Mouse (Mus musculus): ENCODE measurements around the gene Atrn.

Gene Atrn

DNA sequence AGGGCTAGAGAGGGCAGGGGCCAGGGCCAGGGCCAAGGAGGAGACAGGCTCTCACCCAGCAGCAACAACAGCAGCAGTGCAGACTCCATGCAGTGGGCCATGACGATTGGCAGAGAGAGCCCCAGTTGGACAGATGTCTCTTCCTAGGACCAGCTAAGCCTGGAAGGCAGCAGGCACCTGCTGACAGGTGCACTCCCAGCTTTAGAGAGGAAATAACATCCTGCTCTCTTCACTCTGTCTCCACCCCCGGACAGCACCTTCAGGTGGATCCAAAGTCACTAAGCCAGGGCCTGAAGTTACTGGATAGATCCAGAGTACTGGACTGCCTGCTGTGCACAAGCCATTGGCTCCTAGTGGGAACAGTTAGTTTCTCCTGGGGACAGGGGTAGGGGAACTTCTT lies 136.7 kb downstream of the Atrn start, which contains the start of gene Gfra4:
TSS of gene Gfra4 (minus strand) at position 101 of the 400 bp plus-strand sequence.
- no peak for DNase-seq

DNA sequence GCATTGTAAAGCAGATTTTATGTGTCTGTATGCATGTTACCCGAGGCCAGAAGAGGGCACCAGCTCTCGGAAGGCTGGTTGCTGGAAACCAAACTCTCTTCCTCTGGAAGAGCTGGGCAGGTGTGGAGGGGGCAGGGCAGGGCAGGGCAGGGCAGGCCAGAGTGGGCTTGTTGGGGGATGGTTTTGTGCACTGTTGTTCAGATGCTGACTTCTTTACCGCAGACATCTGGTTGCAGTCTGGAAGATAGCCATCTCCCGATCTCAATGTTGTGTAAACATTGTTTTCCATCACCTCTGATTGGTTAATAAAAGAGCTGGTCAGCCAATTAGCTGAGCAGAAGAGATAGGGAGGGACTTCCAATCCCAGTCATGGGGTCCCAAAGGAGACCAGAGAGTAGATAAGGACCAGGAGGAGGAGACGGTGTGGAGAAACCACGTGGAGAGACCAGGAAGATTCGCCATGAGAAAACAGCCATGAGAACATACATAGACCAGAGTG lies 138.1 kb downstream of the Atrn start:
- DNase-seq: no peak

DNA sequence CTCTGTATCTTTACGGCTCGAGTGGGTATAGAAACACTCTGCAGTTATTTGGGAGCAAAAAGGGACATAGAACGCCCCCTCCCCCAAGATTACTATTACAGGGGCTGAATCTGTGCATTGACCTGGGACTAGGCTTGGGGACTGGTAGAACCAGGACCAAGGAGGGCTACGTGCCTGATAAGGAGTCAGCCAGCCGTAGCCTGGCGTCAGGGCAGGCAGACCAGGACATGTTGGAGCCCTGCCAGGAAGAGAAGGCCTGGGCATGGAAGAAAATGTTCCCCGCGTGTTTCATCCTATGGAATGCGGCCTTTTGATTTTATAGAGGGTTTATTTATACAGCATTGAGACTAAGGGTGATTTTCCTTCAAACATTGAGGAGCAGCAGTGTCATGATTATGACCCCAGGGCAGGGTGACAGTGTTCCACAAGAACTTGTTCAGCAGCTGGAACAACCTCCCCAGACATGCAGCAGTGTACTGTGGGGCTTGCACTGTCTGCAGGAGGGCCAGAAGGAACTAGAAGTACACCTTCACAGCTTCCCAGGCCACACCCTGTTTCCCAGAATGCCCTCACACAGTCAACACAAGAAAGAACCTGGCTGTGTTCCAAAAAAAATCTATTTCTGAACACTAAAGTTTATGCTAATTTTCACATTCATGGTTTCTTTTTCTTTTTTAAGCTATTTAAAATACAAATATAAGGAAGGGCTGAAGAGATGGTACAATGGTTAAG lies 138.9 kb downstream of the Atrn start:
- DNase-seq: no peak

DNA sequence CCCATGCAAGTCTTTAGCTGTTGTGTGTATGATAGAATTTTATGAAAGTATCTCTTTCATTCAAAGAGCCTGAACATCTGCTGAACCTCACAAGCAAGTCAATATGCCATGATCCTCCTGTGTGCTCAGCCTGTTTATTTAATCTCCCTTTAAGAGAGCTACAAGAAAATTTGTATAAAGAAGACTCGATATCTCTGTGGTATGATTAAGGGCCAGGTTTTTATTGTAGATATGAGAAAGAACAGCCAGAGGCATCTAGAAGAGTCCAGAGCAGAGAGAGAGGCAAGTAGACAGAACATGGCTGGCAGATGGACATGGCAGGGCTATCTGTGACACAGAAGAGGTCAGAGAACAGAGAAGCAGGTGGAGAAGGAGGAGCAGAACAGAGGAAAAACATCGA lies 139.7 kb downstream of the Atrn start:
- DNase-seq: no peak

DNA sequence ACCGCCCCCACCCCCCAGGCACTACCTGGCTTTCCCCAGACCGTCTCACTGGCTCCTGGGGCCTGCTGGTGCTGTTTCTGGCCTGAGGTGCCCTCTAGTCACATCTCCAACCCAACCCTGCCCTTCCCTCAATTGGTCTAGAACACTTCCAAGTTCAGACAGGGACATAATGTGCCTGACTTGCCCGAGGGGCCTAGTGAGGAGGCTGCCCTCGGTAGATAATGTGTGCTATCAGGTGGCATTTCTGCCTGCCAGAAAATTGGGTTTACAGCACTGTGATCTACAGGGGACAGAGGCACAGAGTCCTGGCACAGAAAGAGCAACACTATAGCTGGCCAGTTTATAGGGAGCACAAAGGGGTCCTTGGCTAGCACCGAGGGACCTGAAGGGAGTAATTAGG lies 145.7 kb downstream of the Atrn start:
- DNase-seq: no peak

DNA sequence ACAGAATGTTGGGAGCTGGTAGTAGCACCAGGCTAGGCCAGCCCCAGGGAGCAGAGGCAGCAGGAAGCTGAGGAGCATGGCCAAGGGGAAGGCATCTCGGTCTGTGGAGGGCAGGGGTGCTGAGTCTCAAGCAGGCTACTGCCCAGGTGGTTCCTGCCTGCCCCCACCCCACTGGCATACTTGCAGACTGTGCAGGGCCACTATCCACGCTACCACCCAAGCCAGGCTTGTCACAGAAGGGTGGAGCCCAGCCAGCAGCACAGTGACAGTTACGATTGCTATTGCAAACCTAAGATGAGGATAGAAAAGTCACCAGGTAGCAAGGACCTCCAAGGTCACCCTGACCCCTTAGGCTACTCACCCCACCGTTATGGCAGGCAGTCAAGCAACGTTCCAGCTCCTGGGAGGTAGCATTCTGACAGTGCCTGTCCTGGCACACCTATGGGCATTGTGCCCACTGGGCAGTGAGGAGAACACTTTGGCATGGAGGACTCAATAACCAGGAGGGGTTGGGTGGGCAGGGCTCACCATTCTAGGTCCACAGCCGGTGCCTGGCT lies 146.6 kb downstream of the Atrn start:
- DNase-seq: no peak

DNA sequence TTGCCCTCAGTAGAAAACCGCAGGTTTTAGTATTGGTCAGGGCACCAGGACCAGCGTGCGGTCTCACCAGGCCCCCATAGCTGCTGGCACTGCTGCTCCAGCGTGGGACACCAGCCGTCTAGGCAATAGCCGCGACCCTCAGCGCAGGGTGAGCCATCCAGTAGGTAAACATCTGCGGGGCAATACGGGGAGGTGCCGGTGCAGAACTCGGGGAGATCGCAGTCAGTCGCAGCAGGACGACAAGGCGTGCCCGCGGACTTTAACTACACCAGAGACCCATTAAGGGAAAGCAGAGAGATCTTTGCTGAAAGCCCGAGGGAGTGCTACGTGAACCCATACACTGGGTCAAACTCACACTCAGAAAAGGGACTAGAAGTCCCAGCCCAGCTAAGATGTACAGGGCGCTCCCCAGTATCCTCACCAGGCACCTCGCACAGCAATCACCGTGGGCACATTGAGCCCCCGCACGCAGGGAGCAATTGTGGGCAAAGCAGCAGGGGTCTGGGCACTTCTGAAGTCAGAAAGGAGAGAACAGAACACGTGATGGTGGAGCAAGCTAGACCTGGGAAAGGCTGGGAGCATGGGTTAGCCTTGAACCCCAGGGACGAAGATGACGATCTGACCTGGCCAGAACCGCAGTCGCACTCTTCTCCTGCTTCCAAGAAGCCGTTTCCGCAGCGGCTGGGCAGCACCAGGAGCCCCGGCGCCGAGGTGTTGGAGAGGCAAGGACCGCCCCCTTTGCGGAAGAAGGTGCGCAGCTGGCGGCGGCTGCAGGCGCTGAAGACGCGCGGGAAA lies 147.8 kb downstream of the Atrn start:
- DNase-seq: peak; percentile 68

DNA sequence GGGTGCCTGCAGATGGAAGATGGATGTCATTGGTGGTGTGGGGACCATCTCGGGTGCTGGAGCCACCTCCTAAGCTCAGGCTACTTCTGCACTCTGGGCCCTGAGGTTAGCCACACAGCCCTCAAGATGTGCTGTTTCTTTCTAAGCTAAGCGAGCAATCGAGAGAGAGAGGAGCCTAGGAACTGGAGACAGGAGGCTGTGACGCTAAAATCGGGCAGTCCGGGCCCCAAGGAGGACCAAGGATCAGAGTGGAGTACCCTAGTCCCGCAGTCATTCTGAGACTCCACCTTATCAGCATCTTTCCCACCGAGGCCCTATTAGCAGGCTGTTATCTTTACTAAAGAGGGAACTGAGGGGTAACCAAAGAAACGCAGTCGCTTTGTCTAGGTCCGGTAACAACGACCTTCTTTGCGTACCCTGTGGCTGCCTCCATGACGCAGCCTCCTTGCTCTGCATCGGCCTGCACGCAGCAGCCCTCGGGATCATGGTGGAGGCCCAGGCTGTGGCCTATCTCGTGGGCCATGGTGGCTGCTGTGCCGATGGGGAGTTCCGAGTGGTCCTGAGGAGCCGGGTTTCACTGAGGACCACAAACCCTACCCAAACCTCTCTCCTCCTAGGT lies 148.5 kb downstream of the Atrn start:
- DNase-seq: no peak

DNA sequence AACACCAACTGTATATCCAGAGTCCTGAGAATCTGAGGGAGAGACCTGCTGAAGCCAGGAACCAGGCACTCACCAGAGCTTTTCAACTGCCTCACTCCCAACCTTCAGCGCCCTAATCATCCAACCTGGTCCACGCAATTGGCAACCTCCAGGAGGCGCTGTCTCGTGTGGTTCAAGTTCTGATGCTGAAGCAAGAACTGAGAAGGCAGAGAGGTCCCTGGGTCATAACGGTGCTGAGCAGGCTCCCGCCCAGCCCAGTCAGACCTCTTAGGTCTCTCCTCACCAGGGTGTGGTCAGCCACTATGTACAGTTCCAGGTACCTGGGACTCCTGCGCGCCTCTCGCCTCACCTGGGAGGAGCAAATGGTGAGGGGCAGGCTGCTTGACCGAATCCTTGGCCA lies 149.3 kb downstream of the Atrn start:
- peak; percentile 85 for DNase-seq

DNA sequence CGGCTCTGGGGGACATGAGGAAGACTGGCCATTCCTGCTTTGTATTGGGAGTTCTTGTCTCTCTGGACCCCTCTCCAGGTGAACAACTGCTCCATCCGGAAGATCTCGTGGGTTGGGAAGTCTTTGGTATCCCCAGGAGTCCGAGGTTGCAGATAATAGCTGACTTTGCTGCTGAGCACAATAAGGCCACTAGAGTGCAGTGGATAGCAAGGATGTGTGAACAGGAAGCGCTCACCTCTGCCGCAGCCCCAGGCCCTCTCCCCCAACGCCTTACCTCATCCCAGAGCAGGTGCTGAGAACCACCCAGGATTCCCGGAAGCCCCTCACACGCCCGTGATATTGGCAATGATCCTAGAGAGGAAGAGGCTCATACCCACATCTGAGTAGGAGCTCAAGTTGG lies 149.9 kb downstream of the Atrn start:
- peak; percentile 50 for DNase-seq

DNA sequence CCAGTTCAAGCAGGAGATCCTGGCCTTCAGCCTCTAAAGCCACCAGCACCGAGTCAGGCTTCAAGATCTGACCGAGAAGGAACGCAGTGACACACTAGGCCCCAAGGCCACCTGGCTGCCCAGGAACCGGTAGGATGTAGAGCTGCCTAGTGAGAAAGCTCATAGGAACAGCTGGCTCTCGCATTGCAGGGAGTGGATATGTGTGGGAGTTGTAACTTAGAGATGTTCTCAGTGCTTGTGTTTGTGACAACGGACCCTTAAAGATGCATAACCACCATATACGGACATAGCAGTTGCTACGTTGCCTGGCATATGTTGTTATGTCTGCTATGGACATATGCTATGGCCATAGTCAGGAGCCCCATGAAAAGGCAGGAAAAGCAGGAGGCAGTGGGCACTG lies 152.4 kb downstream of the Atrn start:
- no peak for DNase-seq

DNA sequence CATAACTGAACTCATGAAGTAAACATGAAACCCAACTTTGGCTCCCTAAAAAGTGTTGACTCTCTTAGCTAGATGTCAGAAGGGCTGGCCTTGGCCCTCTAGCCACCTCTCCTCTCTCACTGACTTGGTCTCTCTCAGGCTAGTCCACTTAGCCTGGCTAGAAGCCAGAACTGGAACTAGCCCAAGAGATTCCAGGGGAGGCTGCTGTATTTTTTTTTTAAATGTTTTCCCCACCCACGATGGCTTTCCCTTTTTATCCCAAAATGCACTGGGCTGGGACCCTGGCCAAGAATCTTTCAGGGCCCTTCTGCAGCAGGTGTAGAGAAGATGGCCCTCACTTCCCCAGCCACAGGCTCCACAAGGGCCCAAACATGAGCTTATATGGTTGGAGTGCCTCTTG lies 153.1 kb downstream of the Atrn start:
- no peak for DNase-seq

DNA sequence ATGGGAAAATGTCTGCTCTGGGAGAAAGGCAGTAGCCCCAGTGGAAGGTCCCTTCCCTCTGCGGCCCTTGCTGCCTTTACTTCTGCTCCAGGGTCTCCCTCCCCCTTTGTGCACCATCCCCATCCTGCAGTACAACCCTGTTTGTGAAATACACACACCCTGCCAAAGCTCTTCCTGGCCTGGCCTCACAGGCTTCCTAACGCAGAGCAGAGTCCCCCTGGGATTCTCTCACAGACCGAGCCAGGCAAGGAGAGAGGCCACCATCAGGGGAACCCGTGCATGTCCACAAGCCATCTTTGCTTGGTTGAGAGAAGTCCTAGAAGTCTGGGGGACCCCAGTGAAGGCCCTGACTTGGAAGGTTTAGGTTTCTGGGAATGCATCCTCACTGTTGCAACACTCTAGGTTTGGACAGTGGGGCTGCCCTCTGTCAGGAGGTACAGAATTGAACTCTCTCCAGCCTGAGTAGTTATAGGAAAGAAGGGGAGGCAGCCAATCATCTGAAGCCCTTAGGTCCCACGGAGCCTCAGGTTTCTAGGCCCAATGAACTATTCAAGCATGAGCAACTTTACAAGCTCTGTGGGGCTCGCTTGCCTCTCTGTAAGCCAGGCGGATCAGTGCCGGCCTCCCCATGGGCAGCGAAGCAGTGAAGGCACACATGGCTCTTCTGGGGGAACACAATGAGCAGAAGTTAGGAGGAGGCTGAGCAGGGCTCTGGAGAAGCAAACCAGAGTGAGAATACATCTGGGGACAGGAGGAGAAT lies 153.7 kb downstream of the Atrn start:
- no peak for DNase-seq

DNA sequence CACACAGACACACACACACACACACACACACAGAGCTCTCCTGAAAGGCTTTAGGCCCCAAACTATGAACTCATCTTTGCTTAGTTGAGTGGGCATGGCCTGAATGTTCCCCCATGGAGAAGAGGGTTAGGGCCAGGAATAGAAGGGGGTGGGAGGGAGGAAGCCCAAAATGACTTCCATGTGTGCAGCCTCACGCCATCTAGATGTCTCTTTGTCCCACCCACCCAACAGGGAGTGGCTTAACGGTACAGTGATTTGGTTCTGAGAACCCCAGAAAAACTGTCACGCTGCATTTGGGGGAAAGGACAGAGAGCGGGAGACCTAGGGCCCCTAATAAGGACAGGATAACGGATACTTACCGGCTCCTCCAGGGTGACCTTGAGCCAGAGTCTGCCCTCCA lies 154.5 kb downstream of the Atrn start:
- no peak for DNase-seq

DNA sequence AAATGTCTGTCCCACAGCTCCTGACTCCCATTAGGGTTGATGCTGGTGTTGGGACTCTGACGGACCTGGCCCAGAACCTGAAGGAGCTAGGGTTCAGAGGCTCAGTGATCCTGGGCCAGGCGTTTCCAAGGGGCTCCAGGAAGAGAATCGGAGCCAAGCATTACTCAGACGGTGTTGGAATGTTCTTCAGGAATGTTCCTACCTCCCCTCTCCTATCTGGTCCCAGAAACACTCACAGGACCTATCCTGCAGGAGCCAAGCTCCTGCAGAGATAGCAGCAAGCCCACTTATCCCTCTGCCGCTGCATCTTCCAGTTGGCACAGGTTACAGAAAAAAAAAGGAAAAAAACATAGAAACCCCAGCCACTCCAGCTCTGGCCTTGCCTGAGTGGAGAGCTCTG lies 155.3 kb downstream of the Atrn start:
- DNase-seq: no peak

DNA sequence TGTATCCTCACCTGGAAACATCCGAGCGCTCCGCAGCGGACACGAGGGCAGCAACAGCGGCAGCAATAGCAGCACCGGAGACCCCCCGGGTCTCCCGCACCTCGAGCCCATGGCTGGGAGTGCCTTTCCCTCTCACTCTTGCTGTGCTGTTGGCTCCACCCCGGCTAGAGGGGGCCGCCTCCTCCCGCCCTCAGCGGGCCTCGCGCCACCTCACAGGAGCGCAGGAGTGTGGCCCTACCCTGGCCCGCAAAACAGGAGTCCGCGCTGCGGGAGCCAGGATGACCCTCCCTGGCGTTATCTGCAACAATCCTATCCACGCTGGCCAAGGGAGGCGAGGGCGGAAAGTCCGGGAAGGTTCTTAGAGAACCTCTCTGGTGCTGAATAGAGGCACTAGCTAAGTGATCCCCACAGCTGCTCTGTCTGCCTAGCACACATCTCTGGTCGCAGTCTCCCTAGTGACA lies 157.1 kb downstream of the Atrn start, which contains the start of gene Adam33:
TSS of gene Adam33 (minus strand) at position 411 of the 461 bp plus-strand sequence.
- peak; percentile 22 for DNase-seq

DNA sequence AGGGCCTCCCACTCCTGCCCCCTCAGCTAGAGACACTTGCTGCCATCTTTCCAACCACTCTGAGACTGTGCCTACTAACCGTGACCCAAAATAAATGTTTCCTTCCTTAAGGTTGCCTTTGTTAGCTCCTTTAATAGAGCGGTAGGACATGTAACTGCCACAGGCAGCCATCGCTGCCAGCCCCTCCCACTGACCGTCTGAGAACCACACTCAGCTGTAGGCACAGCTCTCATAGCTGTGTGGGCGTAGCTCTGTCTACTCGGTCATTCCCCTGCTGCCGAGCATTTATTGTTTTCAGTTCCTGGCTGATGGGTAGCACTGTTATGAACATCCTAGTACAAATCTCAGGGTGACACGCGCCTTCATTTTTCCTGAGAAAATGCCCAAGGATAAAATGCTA lies 160.0 kb downstream of the Atrn start:
- no peak for DNase-seq

DNA sequence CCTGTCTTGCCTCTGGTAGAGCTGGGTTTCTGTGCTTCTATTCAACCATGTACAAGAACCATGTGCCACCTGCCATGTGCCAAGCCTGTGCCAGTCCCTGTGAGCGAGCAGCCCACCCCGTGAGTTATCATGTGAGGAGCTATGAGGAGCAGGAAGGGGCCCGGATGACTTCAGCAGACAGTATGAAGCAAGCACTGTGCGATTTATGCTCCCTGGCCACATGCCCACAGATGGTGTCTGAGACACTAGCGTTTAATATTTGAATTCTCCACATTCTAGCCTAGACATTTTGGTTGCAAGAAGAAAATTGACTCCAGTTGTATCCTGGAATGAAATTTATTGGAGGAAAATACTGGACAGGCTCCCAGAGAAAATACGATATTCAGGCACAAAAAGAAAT lies 161.2 kb downstream of the Atrn start:
- DNase-seq: no peak

DNA sequence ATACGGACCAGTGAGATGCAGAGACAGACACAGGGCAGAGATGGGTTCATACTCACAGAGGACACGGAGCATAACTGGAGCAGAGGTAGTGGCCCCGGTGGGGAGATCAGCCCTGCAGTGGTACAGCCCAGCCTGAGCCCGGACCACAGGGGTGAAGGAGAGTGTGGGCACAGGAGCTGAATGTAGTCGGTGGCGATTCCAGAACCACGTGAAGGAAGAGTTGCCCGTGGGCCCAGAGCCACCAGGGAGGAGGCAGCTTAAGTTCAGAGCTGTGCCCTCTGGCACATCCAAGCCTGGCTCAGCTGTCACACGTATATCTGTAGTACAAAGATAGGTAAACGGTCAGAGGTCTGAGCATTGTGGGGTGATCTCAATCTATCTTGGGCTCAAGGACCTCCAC lies 166.2 kb downstream of the Atrn start:
- DNase-seq: no peak

All from thymus, postnatal 4 days (tissue).